Mouse (Mus musculus) ovary, adult 18-20 months (tissue): ENCODE measurements around the gene Qrfpr.

ENCODE experiments used
- DNase-seq: peaks from one replicate; pipeline ENCODE4 v3.0.0; 2022; ENCODE audit warnings: low spot score, mixed read lengths

Gene Qrfpr

GRCm38 (mm10) chr3:36150537-36150933 lies 71.6 kb downstream of the Qrfpr start:
- DNase-seq = no peak

- DNase-seq = no peak
These were observed 83.1 kb downstream of the Qrfpr start for GRCm38 (mm10) chr3:36138996-36139395.

- no peak for DNase-seq
These were observed 83.9 kb downstream of the Qrfpr start for GRCm38 (mm10) chr3:36138171-36138660.

GRCm38 (mm10) chr3:36137560-36137959 lies 84.6 kb downstream of the Qrfpr start:
- DNase-seq = no peak

- no peak for DNase-seq
These were observed 86.0 kb downstream of the Qrfpr start for GRCm38 (mm10) chr3:36136152-36136551.
